In genomic region chr14:49592667-49593066, GRCm38 (mm10) we compare ENCODE assay signal across 24 mouse cellular contexts.
"Had no signal": no experiment of that assay in that cellular context is flagged by ENCODE, and none has a peak within 500 bp of the region (broad histone marks: within the 10 kb centered on the region; RNA-seq: fewer than 3 reads in every experiment).

No protein-coding gene starts in this region.

- H3K9ac ChIP-seq: heart, embryonic 13.5 days; heart, embryonic 15.5 days; hindbrain, embryonic 13.5 days; hindbrain, embryonic 15.5 days; kidney, embryonic 15.5 days; limb, embryonic 13.5 days; limb, embryonic 15.5 days had no signal

- H3K27ac ChIP-seq: heart, adult 2 months; heart, embryonic 13.5 days; heart, embryonic 15.5 days; hindbrain, embryonic 13.5 days; hindbrain, embryonic 15.5 days; hindbrain, postnatal 0 days; kidney, embryonic 15.5 days; kidney, postnatal 0 days; limb, embryonic 13.5 days; limb, embryonic 15.5 days had no signal

- H3K9me3 ChIP-seq: heart, embryonic 13.5 days; heart, embryonic 15.5 days; hindbrain, embryonic 13.5 days; hindbrain, embryonic 15.5 days; kidney, embryonic 15.5 days; limb, embryonic 13.5 days; limb, embryonic 15.5 days had no signal

- H3K36me3 ChIP-seq: heart, embryonic 13.5 days; heart, embryonic 15.5 days; hindbrain, embryonic 13.5 days; hindbrain, embryonic 15.5 days; kidney, embryonic 15.5 days; limb, embryonic 13.5 days; limb, embryonic 15.5 days had no signal

- ATAC-seq: hindbrain, postnatal 0 days; intestine, embryonic 16.5 days had no signal

- H3K27me3 ChIP-seq: heart, embryonic 13.5 days; heart, embryonic 15.5 days; hindbrain, embryonic 13.5 days; hindbrain, embryonic 15.5 days; kidney, embryonic 15.5 days; limb, embryonic 13.5 days; limb, embryonic 15.5 days had no signal

- H3K4me1 ChIP-seq: heart, embryonic 15.5 days; hindbrain, embryonic 13.5 days; hindbrain, embryonic 15.5 days; kidney, embryonic 15.5 days; limb, embryonic 13.5 days; limb, embryonic 15.5 days had no signal

- H3K4me2 ChIP-seq: heart, embryonic 11.5 days; heart, embryonic 13.5 days; heart, embryonic 15.5 days; hindbrain, embryonic 13.5 days; hindbrain, embryonic 15.5 days; kidney, embryonic 15.5 days; limb, embryonic 13.5 days; limb, embryonic 15.5 days had no signal

- H3K4me3 ChIP-seq: heart, adult 2 months; heart, embryonic 13.5 days; heart, embryonic 15.5 days; hindbrain, embryonic 13.5 days; hindbrain, embryonic 15.5 days; kidney, embryonic 15.5 days; limb, embryonic 13.5 days; limb, embryonic 15.5 days had no signal

- DNase-seq: gastrocnemius, postnatal 14 days; gastrocnemius, postnatal 36 days; heart, adult 2 months; heart, postnatal 14 days; heart, postnatal 36 days; kidney, adult 11 months; kidney, adult 2 months; kidney, adult 9 months; kidney, postnatal 14 days; kidney, postnatal 36 days; layer of hippocampus, adult 9-11 months; layer of hippocampus, postnatal 36 days; left cerebral cortex, postnatal 4 days had no signal
